Mouse (Mus musculus): ENCODE measurements around the gene Mfap5. TPM values are rescaled to one million over a fixed set of nuclear protein-coding genes. Genes with fewer than 3 reads are reported as not detected.

Mfap5 gene
- total RNA-seq (2023) = not detected

DNA sequence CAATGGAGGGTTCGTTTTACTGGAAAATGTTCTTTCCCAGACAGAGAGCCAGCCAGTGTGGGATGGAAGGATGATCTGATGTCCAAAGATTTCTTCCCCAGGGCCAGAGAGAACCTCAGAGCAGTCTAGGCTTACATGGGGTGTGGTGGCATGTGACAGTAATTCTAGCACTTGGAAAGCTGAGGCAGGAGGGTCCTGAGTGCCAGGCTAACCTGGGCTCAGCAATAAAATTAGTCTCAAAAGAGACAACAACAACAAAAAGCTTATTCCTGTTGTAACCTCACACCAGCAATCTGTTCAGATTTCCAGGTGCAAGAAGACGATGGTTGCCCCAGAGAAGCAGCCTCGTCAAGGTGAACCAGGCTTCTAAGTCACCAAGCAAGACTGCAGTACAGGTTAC is at the start of gene Mfap5:
Gene Mfap5 (plus strand): TSS at position 301 of the 400 bp plus-strand sequence.

DNA sequence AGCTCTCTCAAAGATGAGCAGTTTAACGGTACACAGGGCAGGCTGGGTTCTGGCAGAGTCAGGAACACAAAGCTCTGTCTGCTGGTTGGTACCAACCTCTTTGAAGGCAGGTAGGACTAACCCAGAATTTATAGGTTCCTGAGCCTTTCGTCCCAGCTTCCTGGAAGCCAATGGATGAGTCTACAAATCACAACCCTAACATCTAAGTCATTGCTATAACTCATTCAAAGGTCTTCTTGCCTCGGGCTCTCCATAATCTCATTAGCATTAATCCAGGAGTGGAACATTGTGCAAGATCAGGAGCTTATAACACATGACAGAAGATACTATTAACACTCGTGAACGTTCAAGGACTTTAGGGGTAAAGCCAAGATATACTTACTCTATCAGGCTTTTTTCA is 7.0 kb upstream of the Mfap5 start, which contains the start of gene Rimklb:
Gene Rimklb (minus strand): TSS at position 101 of the 400 bp plus-strand sequence.

DNA sequence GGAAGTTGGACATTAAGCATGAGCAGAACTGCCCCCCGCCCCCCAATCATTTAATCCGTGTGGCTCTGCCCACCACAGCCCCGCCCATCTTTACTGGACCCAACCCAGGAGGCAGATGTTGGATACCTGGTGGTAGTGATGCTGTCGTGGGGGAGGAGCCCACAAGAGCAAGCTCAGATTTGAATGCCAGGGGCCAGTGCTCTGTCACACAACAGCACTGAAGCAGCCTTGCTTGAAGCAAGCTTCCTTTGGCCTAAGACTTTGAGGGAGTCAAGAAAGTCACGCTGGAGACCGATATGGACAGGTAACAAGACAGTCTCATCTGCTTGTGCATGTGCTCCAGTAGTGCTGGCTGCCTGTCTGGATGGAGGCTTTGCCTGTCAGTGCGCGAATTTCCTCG is 48.0 kb downstream of the Mfap5 start, which contains the start of gene Aicda:
Gene Aicda (plus strand): TSS at position 196 of the 400 bp plus-strand sequence.

Other genes with a start within 250 kb of the Mfap5 start
- gene Klrg1, start 223.0 kb upstream of the Mfap5 start, total RNA-seq (2023) = not detected
- gene M6pr, start 197.1 kb upstream of the Mfap5 start, total RNA-seq (2023) = 100 to 1,000 TPM; 111 to 120 TPM
- 10 to 100 TPM; 11.2 to 11.7 TPM for gene Phc1, start 165.3 kb upstream of the Mfap5 start, total RNA-seq (2023)
- not detected for gene Rimklb, start 7.1 kb upstream of the Mfap5 start, total RNA-seq (2023)
- gene Aicda, start 48.0 kb downstream of the Mfap5 start, total RNA-seq (2023) = not detected
- gene Apobec1, start 96.6 kb downstream of the Mfap5 start, total RNA-seq (2023) = 10 to 100 TPM; 86.7 to 97.1 TPM
- under 1 TPM; 0.42 to 0.55 TPM for gene Gdf3, start 104.2 kb downstream of the Mfap5 start, total RNA-seq (2023)
- gene Dppa3, start 120.6 kb downstream of the Mfap5 start, total RNA-seq (2023) = not detected
- not detected for gene Nanog, start 201.6 kb downstream of the Mfap5 start, total RNA-seq (2023)

Data from neutrophil, adult 83 days (primary cell).